Mouse (Mus musculus): ENCODE measurements around the gene Cacna1h. TPM values are rescaled to one million over a fixed set of nuclear protein-coding genes. Genes with fewer than 3 reads are reported as not detected.

Gene Cacna1h
- polyA plus RNA-seq, 1 experiment from 2014 or later = 8.8 TPM

DNA sequence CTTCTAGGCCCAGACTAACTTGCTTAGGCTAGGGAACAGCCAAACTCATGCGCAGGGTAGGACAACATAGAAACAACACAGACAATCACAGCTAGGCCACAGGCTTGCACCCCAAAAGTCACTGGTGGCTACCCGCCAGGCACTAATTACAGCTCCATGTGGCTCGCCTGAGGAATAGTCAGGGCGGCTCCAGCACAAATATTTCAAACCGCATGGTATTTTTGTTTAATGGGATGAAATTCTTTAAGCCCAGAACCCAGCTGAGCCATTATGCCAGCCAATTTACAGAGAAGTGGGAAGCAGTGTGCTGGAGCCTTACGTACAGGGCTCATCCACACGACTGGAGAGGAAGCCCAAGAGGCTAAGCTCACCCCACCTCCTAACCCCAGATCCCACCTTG, 24.0 kb downstream of the Cacna1h start:
- no peak overlapping the region for H3K4me2 ChIP-seq (ENCODE audit: low read length)
- H3K36me3 ChIP-seq (ENCODE audit: control insufficient read depth, insufficient read depth, low read length) = no peaks in the 10 kb centered on the region
- no peak overlapping the region for H3K9ac ChIP-seq (ENCODE audit: low read length)
- no peak for ATAC-seq (ENCODE audit: insufficient number of reproducible peaks, insufficient read depth, low FRiP score, low read depth)
- H3K4me3 ChIP-seq (ENCODE audit: control insufficient read depth in 1 of 2, insufficient read depth in 1 of 2, low read depth in 1 of 2, low read length in 2 of 2) = no peak overlapping the region
- peaks cover 70 to 77% of the 10 kb centered on the region in 2 experiments for H3K4me1 ChIP-seq (ENCODE audit: control insufficient read depth in 2 of 2, insufficient read depth in 2 of 2, low read length in 2 of 2)
- H3K27me3 ChIP-seq (ENCODE audit: control insufficient read depth, insufficient read depth, low read length) = no peaks in the 10 kb centered on the region
- 79% methylated on average over 7 of the region's 7 CpGs for WGBS
- H3K27ac ChIP-seq (replicated peaks in 1 of 2; ENCODE audit: control insufficient read depth in 1 of 2, insufficient read depth in 1 of 2, low read depth in 2 of 2, low read length in 2 of 2) = peak overlapping the region; percentile 60 to 65
- no peaks in the 10 kb centered on the region for H3K9me3 ChIP-seq (ENCODE audit: control insufficient read depth, low read length)

DNA sequence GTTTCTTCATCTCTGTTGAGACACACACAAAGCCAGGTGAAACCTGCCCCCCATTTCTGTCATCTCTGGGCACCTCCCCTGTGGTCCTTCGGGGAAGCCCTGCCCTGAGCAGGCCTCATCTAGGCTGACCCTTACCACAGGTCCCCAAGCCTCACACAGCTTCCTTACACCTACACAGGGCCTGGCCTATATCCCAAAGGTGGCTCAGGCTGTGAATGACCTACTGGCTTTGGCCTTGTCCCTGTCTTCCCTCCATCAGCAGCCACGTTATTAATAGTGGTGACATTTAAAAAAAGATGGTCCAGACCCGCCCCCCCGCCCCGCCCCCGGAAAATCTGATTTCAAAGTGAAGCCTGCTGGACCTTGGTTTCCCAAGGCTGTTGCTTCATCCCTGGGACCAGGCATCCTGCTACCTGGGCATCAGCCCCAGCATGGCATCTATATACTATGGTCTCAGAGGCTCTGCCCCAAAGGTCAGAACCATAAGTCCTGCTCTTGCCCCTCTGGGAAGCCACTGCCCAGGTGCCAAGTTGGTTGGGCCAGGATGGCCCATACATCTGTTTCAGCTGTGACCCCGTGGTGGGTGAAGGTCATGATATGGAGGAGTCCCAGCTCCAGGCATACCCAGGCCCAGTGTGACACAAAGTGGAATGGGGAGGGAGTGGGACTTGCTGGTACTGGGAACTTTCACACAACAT, 25.1 kb downstream of the Cacna1h start:
- H3K9ac ChIP-seq (ENCODE audit: low read length) = no peak overlapping the region
- no peaks in the 10 kb centered on the region for H3K9me3 ChIP-seq (ENCODE audit: control insufficient read depth, low read length)
- H3K27me3 ChIP-seq (ENCODE audit: control insufficient read depth, insufficient read depth, low read length) = no peaks in the 10 kb centered on the region
- H3K4me2 ChIP-seq (ENCODE audit: low read length) = no peak overlapping the region
- H3K4me3 ChIP-seq (ENCODE audit: control insufficient read depth in 1 of 2, insufficient read depth in 1 of 2, low read depth in 1 of 2, low read length in 2 of 2) = no peak overlapping the region
- ATAC-seq (ENCODE audit: insufficient number of reproducible peaks, insufficient read depth, low FRiP score, low read depth) = no peak
- H3K4me1 ChIP-seq (ENCODE audit: control insufficient read depth in 2 of 2, insufficient read depth in 2 of 2, low read length in 2 of 2) = peaks cover 63 to 72% of the 10 kb centered on the region in 2 experiments
- H3K36me3 ChIP-seq (ENCODE audit: control insufficient read depth, insufficient read depth, low read length) = 0 out of 2 replicates have a peak, but pooled peaks cover 4% of the 10 kb centered on the region
- 62% methylated on average over 7 of the region's 7 CpGs for WGBS
- peak overlapping the region; percentile 46 to 60; a peak in 2 of 4 replicates for H3K27ac ChIP-seq (replicated peaks in 1 of 2; ENCODE audit: control insufficient read depth in 1 of 2, insufficient read depth in 1 of 2, low read depth in 2 of 2, low read length in 2 of 2)

DNA sequence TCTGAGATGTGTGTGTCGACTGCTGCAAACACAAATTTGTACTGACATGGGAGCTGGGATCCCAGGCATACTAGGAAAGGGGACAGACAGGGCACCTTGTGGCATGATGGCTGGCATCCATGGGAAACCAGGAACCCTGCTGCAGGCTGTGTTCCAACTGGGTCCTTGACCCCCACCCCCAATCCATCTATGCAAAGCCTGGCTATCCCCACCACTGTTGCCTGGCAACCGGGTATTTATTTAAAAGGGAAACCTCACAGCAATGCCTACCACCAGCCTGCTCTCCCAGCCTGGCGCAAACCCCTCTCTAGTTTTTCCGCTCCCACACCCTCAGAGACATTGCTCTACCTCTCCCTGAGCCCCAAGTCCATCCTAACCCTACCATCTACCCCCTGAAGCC, 26.2 kb downstream of the Cacna1h start:
- Histone ChIP-seq H3K27me3 (ENCODE audit: control insufficient read depth, insufficient read depth, low read length) (no peaks in the 10 kb centered on the region), H3K4me1 (ENCODE audit: control insufficient read depth in 2 of 2, insufficient read depth in 2 of 2, low read length in 2 of 2) (peaks cover 63 to 72% of the 10 kb centered on the region in 2 experiments), H3K4me2 (ENCODE audit: low read length) (no peak overlapping the region), H3K9me3 (ENCODE audit: control insufficient read depth, low read length) (no peaks in the 10 kb centered on the region), H3K27ac (replicated peaks in 1 of 2; ENCODE audit: control insufficient read depth in 1 of 2, insufficient read depth in 1 of 2, low read depth in 2 of 2, low read length in 2 of 2) (peak overlapping the region in 1 of 2 experiments; percentile 60), H3K9ac (ENCODE audit: low read length) (no peak overlapping the region), H3K36me3 (ENCODE audit: control insufficient read depth, insufficient read depth, low read length) (0 out of 2 replicates have a peak, but pooled peaks cover 4% of the 10 kb centered on the region), H3K4me3 (ENCODE audit: control insufficient read depth in 1 of 2, insufficient read depth in 1 of 2, low read depth in 1 of 2, low read length in 2 of 2) (no peak overlapping the region)
- no peak for ATAC-seq (ENCODE audit: insufficient number of reproducible peaks, insufficient read depth, low FRiP score, low read depth)
- 58% methylated on average over 4 of the region's 4 CpGs for WGBS

DNA sequence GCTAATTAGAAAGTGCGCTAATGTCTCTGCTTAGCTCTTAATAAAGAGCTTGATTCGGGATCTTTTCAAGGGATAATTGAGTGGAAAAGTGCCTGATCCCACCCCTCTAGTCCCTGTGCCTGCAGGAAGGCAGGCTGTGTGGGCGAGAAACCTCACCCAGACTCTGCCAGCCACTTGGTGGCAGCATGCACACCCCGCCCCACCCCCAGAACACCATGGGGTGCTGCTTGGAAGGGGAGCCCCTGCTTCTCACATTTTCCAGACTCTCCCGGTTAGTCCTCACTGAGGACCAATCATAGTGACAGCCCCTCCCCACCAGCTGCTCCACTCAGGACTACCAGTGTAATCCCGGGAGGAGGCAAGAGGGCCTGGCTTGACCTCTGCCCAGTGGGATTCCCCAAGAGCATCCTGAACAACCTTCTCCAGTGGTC, 27.6 kb downstream of the Cacna1h start:
- 0 out of 2 replicates have a peak, but pooled peaks cover 4% of the 10 kb centered on the region for H3K36me3 ChIP-seq (ENCODE audit: control insufficient read depth, insufficient read depth, low read length)
- peak overlapping the region; percentile 60 to 69 for H3K27ac ChIP-seq (replicated peaks in 1 of 2; ENCODE audit: control insufficient read depth in 1 of 2, insufficient read depth in 1 of 2, low read depth in 2 of 2, low read length in 2 of 2)
- H3K27me3 ChIP-seq (ENCODE audit: control insufficient read depth, insufficient read depth, low read length) = no peaks in the 10 kb centered on the region
- 15% methylated on average over 6 of the region's 6 CpGs for WGBS
- no peak overlapping the region; the same call in 1 of the 2 replicates for H3K9ac ChIP-seq (ENCODE audit: low read length)
- no peak overlapping the region for H3K4me3 ChIP-seq (ENCODE audit: control insufficient read depth in 1 of 2, insufficient read depth in 1 of 2, low read depth in 1 of 2, low read length in 2 of 2)
- H3K4me2 ChIP-seq (ENCODE audit: low read length) = peak overlapping the region; percentile 10; the same call in 1 of the 2 replicates
- no peak for ATAC-seq (ENCODE audit: insufficient number of reproducible peaks, insufficient read depth, low FRiP score, low read depth)
- peaks cover 57 to 66% of the 10 kb centered on the region in 2 experiments for H3K4me1 ChIP-seq (ENCODE audit: control insufficient read depth in 2 of 2, insufficient read depth in 2 of 2, low read length in 2 of 2)
- H3K9me3 ChIP-seq (ENCODE audit: control insufficient read depth, low read length) = no peaks in the 10 kb centered on the region

DNA sequence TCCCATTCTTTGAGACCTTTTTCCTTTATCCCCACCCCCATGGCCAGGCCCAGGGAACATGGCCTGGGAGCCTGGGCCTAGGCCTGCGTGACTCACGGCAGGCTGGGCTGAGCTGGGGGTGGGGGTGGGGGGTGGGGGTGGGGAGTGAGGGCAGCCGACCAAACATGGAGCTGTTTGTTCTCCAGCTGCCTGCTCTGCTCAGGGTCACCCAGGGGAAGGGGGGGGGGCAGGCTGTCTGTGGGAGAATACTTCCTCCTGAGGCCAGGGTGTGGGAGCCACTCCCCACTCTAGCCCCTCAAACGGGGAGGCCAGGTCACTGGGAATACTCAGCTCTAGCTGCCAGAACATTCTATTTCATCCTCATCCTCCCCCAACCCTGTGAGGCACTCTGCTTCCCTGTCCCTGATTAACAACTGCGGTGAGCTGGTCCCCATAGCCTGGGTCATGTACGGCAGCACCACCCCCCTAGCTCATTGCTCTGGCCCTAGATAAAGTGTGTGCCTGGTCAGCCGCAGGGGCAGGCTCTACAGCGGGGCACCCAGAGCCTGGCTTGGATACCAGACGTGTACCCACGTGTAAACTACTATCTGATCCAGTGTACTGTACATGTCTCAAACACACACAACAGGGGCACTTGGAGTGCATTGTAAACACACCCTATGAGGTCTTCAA, 28.2 kb downstream of the Cacna1h start:
- Histone ChIP-seq H3K27me3 (ENCODE audit: control insufficient read depth, insufficient read depth, low read length) (no peaks in the 10 kb centered on the region), H3K4me2 (ENCODE audit: low read length) (peak overlapping the region; percentile 9; the same call in 1 of the 2 replicates), H3K27ac (replicated peaks in 1 of 2; ENCODE audit: control insufficient read depth in 1 of 2, insufficient read depth in 1 of 2, low read depth in 2 of 2, low read length in 2 of 2) (peak overlapping the region; percentile 60 to 69), H3K9ac (ENCODE audit: low read length) (peak overlapping the region; percentile 35), H3K36me3 (ENCODE audit: control insufficient read depth, insufficient read depth, low read length) (0 out of 2 replicates have a peak, but pooled peaks cover 4% of the 10 kb centered on the region), H3K9me3 (ENCODE audit: control insufficient read depth, low read length) (no peaks in the 10 kb centered on the region), H3K4me1 (ENCODE audit: control insufficient read depth in 2 of 2, insufficient read depth in 2 of 2, low read length in 2 of 2) (peaks cover 50 to 59% of the 10 kb centered on the region in 2 experiments), H3K4me3 (ENCODE audit: control insufficient read depth in 1 of 2, insufficient read depth in 1 of 2, low read depth in 1 of 2, low read length in 2 of 2) (no peak overlapping the region)
- ATAC-seq (ENCODE audit: insufficient number of reproducible peaks, insufficient read depth, low FRiP score, low read depth) = peak; percentile 11; the same call in 1 of the 2 replicates
- 2% methylated on average over 10 of the region's 10 CpGs for WGBS

DNA sequence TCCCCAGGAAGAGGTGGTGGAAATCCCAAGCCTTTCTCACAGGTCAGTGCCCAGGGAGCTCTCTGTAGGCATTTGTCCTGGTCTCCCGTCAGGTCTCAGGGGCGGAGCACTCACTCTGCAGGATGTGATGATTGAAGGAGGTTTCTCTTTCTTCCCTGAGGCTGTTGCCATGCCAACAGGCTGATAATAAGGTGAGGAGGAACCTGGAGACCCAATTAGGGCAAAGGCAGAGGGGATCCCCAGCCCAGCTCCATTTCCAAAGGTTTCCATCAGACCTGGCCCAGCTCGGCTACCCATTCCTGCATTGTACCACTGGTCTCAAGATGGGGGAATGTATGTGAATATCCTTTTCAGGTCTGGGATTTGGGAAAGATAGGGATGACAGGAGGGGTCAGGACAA, 29.4 kb downstream of the Cacna1h start:
- Histone ChIP-seq H3K9me3 (ENCODE audit: control insufficient read depth, low read length) (no peaks in the 10 kb centered on the region), H3K4me3 (ENCODE audit: control insufficient read depth in 1 of 2, insufficient read depth in 1 of 2, low read depth in 1 of 2, low read length in 2 of 2) (no peak overlapping the region), H3K36me3 (ENCODE audit: control insufficient read depth, insufficient read depth, low read length) (0 out of 2 replicates have a peak, but pooled peaks cover 4% of the 10 kb centered on the region), H3K27me3 (ENCODE audit: control insufficient read depth, insufficient read depth, low read length) (no peaks in the 10 kb centered on the region), H3K4me1 (ENCODE audit: control insufficient read depth in 2 of 2, insufficient read depth in 2 of 2, low read length in 2 of 2) (peaks cover 39 to 48% of the 10 kb centered on the region in 2 experiments), H3K4me2 (ENCODE audit: low read length) (no peak overlapping the region), H3K27ac (replicated peaks in 1 of 2; ENCODE audit: control insufficient read depth in 1 of 2, insufficient read depth in 1 of 2, low read depth in 2 of 2, low read length in 2 of 2) (no peak overlapping the region), H3K9ac (ENCODE audit: low read length) (no peak overlapping the region)
- ATAC-seq (ENCODE audit: insufficient number of reproducible peaks, insufficient read depth, low FRiP score, low read depth) = no peak
- WGBS = 57% methylated on average over 3 of the region's 3 CpGs

DNA sequence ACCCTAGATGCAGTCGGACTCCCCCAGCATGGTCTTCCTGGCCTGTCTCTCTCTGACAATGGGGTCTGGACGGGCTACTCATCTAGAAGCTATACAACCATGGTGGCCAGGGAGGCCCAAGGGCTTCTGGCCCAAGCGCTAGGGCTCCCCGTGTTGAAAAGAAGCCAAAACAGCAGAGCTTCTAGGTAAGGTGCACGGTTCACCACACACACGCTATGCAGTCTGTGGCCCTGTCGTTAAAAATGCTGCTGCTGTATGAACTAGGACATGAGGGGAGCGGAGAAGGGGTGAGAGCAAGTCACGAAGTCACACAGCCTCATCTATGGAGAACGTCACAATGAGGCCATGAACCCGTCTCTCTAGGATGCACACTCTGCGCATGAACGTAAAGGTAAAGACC, 31.4 kb downstream of the Cacna1h start:
- H3K4me2 ChIP-seq (ENCODE audit: low read length) = no peak overlapping the region
- ATAC-seq (ENCODE audit: insufficient number of reproducible peaks, insufficient read depth, low FRiP score, low read depth) = no peak
- no peaks in the 10 kb centered on the region for H3K9me3 ChIP-seq (ENCODE audit: control insufficient read depth, low read length)
- no peak overlapping the region for H3K27ac ChIP-seq (replicated peaks in 1 of 2; ENCODE audit: control insufficient read depth in 1 of 2, insufficient read depth in 1 of 2, low read depth in 2 of 2, low read length in 2 of 2)
- WGBS = 86% methylated on average over 13 of the region's 13 CpGs
- no peak overlapping the region for H3K9ac ChIP-seq (ENCODE audit: low read length)
- H3K36me3 ChIP-seq (ENCODE audit: control insufficient read depth, insufficient read depth, low read length) = peaks cover 7% of the 10 kb centered on the region
- H3K4me1 ChIP-seq (ENCODE audit: control insufficient read depth in 2 of 2, insufficient read depth in 2 of 2, low read length in 2 of 2) = peaks cover 32 to 39% of the 10 kb centered on the region in 2 experiments
- H3K4me3 ChIP-seq (ENCODE audit: control insufficient read depth in 1 of 2, insufficient read depth in 1 of 2, low read depth in 1 of 2, low read length in 2 of 2) = no peak overlapping the region
- no peaks in the 10 kb centered on the region for H3K27me3 ChIP-seq (ENCODE audit: control insufficient read depth, insufficient read depth, low read length)
